Mouse (Mus musculus) left cerebral cortex, postnatal 4 days (tissue): Measurements from ENCODE around the gene Pcyt2. TPM values are rescaled to one million over a fixed set of nuclear protein-coding genes. Genes with fewer than 3 reads are reported as not detected.

Source experiments
- DNase-seq: peaks from one replicate; pipeline ENCODE4 v3.0.0-alpha.2; 2022
- intact Hi-C: fragments of 180-260 bp; cut with DNase I; formaldehyde crosslinking; loops from one replicate; pipeline ENCODE4 v1.15.1; 2025
- total RNA-seq, 2 experiments: library from RNA; stranded (reverse); gene quantifications; 2 replicates each; pipeline ENCODE4 v1.2.3; 2021

Gene Pcyt2
- 100 to 1,000 TPM; 144 to 168 TPM for total RNA-seq

GRCm38 (mm10) chr11:120617519-120618112, at the start of gene Pcyt2:
TSS of gene Pcyt2 (minus strand) at chr11:120617936.
- peak; percentile 94 for DNase-seq
- intact Hi-C loops, result loop anchor here (10.0 kb wide), 1 partner anchor 167 kb away; the partner anchor contains the start of genes Gps1 and Rfng

- no peak for DNase-seq
- intact Hi-C loops, result no loop called here
Measured at GRCm38 (mm10) chr11:120666617-120667016, 48.9 kb upstream of the Pcyt2 start.

GRCm38 (mm10) chr11:120665406-120665805, 47.7 kb upstream of the Pcyt2 start:
- intact Hi-C loops, result no loop called here
- no peak for DNase-seq

- intact Hi-C loops, result loop anchor here (5.0 kb wide), 1 partner anchor 49 kb away; the partner anchor contains the start of genes Cenpx and Lrrc45
- no peak for DNase-seq
Measured at GRCm38 (mm10) chr11:120663714-120664113, 46.0 kb upstream of the Pcyt2 start.

GRCm38 (mm10) chr11:120662759-120663158, 45.0 kb upstream of the Pcyt2 start:
- DNase-seq, result peak; percentile 42
- intact Hi-C loops, result loop anchor here (5.0 kb wide), 1 partner anchor 50 kb away; the partner anchor contains the start of genes Cenpx and Lrrc45

GRCm38 (mm10) chr11:120661076-120661460, 43.3 kb upstream of the Pcyt2 start, which contains the start of gene Notum:
TSS of gene Notum (minus strand) at chr11:120661175.
- intact Hi-C loops, result loop anchor here (5.0 kb wide), 1 partner anchor 51 kb away; the partner anchor contains the start of genes Cenpx and Lrrc45
- DNase-seq, result no peak

GRCm38 (mm10) chr11:120660301-120661075, 42.8 kb upstream of the Pcyt2 start:
- intact Hi-C loops, result loop anchor here (5.0 kb wide), 1 partner anchor 52 kb away; the partner anchor contains the start of genes Cenpx and Lrrc45
- peak; percentile 47 for DNase-seq

- intact Hi-C loops, result loop anchor here (5.0 kb wide), 1 partner anchor 53 kb away; the partner anchor contains the start of genes Cenpx and Lrrc45
- no peak for DNase-seq
Measured at GRCm38 (mm10) chr11:120659509-120660300, 42.0 kb upstream of the Pcyt2 start.

- DNase-seq, result peak; percentile 77
- intact Hi-C loops, result no loop called here
Measured at GRCm38 (mm10) chr11:120658876-120659410, 41.2 kb upstream of the Pcyt2 start.

GRCm38 (mm10) chr11:120657301-120657700, 39.6 kb upstream of the Pcyt2 start:
- no peak for DNase-seq
- intact Hi-C loops, result no loop called here

- intact Hi-C loops, result no loop called here
- DNase-seq, result no peak
Measured at GRCm38 (mm10) chr11:120654741-120655140, 37.0 kb upstream of the Pcyt2 start.

GRCm38 (mm10) chr11:120651872-120652271, 34.1 kb upstream of the Pcyt2 start:
- intact Hi-C loops, result no loop called here
- DNase-seq, result no peak

GRCm38 (mm10) chr11:120648001-120648476, 30.3 kb upstream of the Pcyt2 start, which contains the start of gene Myadml2:
TSS of gene Myadml2 (minus strand) at chr11:120648158.
- intact Hi-C loops, result no loop called here
- no peak for DNase-seq

GRCm38 (mm10) chr11:120647047-120647830, 29.5 kb upstream of the Pcyt2 start:
- DNase-seq, result no peak
- intact Hi-C loops, result no loop called here

- peak; percentile 94 for DNase-seq
- intact Hi-C loops, result no loop called here
Measured at GRCm38 (mm10) chr11:120643601-120643987, 25.9 kb upstream of the Pcyt2 start, which contains the start of gene Pycr1. TSS of gene Pycr1 (minus strand) at chr11:120643769.

GRCm38 (mm10) chr11:120642939-120643600, 25.3 kb upstream of the Pcyt2 start:
- intact Hi-C loops, result no loop called here
- no peak for DNase-seq

GRCm38 (mm10) chr11:120641869-120642268, 24.1 kb upstream of the Pcyt2 start:
- DNase-seq, result no peak
- intact Hi-C loops, result no loop called here

GRCm38 (mm10) chr11:120641255-120641654, 23.5 kb upstream of the Pcyt2 start:
- DNase-seq, result no peak
- intact Hi-C loops, result no loop called here

- intact Hi-C loops, result no loop called here
- DNase-seq, result no peak
Measured at GRCm38 (mm10) chr11:120634810-120635209, 17.1 kb upstream of the Pcyt2 start.
